Mouse (Mus musculus) c-Kit-positive CD71-positive TER-119-negative erythroid progenitor cells, embryonic 14.5 days (primary cell): ENCODE data around the gene Gxylt2.
A peak's percentile ranks its signal among the peaks of the same experiment; 100 is the strongest.

Experiments
- DNase-seq: peaks from one replicate; pipeline ENCODE4 v3.0.0-alpha.2; 2013; ENCODE audit warnings: low read depth

The Gxylt2 gene

GRCm38 (mm10) chr6:100799766-100800165, 95.2 kb downstream of the Gxylt2 start:
- DNase-seq, result no peak

- no peak for DNase-seq
Measured at GRCm38 (mm10) chr6:100800497-100800955, 96.0 kb downstream of the Gxylt2 start.

- DNase-seq, result no peak
Measured at GRCm38 (mm10) chr6:100802381-100803083, 98.0 kb downstream of the Gxylt2 start.

- no peak for DNase-seq
Measured at GRCm38 (mm10) chr6:100803250-100803649, 98.7 kb downstream of the Gxylt2 start.

GRCm38 (mm10) chr6:100807187-100807586, 102.7 kb downstream of the Gxylt2 start:
- DNase-seq, result no peak

- DNase-seq, result no peak
Measured at GRCm38 (mm10) chr6:100807746-100808145, 103.2 kb downstream of the Gxylt2 start.

- DNase-seq, result no peak
Measured at GRCm38 (mm10) chr6:100808221-100808778, 103.8 kb downstream of the Gxylt2 start.

GRCm38 (mm10) chr6:100810117-100810516, 105.6 kb downstream of the Gxylt2 start:
- DNase-seq, result no peak

- no peak for DNase-seq
Measured at GRCm38 (mm10) chr6:100811731-100812130, 107.2 kb downstream of the Gxylt2 start.

GRCm38 (mm10) chr6:100821367-100821766, 116.8 kb downstream of the Gxylt2 start:
- DNase-seq, result no peak

- no peak for DNase-seq
Measured at GRCm38 (mm10) chr6:100823356-100823755, 118.8 kb downstream of the Gxylt2 start.

GRCm38 (mm10) chr6:100824381-100824965, 119.9 kb downstream of the Gxylt2 start:
- no peak for DNase-seq

GRCm38 (mm10) chr6:100826046-100826445, 121.5 kb downstream of the Gxylt2 start:
- DNase-seq, result no peak

- no peak for DNase-seq
Measured at GRCm38 (mm10) chr6:100828565-100828964, 124.0 kb downstream of the Gxylt2 start.

GRCm38 (mm10) chr6:100829770-100830169, 125.2 kb downstream of the Gxylt2 start:
- DNase-seq, result no peak

- no peak for DNase-seq
Measured at GRCm38 (mm10) chr6:100831188-100831587, 126.7 kb downstream of the Gxylt2 start.

GRCm38 (mm10) chr6:100831751-100832150, 127.2 kb downstream of the Gxylt2 start:
- no peak for DNase-seq

- DNase-seq, result peak; percentile 77
Measured at GRCm38 (mm10) chr6:100833355-100833754, 128.8 kb downstream of the Gxylt2 start, which contains the start of gene Ppp4r2. TSS of gene Ppp4r2 (plus strand) at chr6:100833622.

- peak; percentile 32 for DNase-seq
Measured at GRCm38 (mm10) chr6:100833811-100834481, 129.4 kb downstream of the Gxylt2 start.

- DNase-seq, result no peak
Measured at GRCm38 (mm10) chr6:100834489-100835160, 130.1 kb downstream of the Gxylt2 start.

- DNase-seq, result no peak
Measured at GRCm38 (mm10) chr6:100845058-100845457, 140.5 kb downstream of the Gxylt2 start.

- no peak for DNase-seq
Measured at GRCm38 (mm10) chr6:100847264-100847663, 142.7 kb downstream of the Gxylt2 start.
